Mouse (Mus musculus): ENCODE data around the gene Cnr2. TPM values are rescaled to one million over a fixed set of nuclear protein-coding genes. Genes with fewer than 3 reads are reported as not detected.
A peak's percentile ranks its signal among the peaks of the same experiment; 100 is the strongest.

Cnr2 gene
- polyA plus RNA-seq, 1 experiment = 44.8 TPM

- Histone ChIP-seq H3K4me3 (ENCODE audit: extremely low read depth, insufficient read depth, insufficient read length) (no peak overlapping the region), H3K36me3 (ENCODE audit: control insufficient read depth, insufficient read depth, low read length) (peaks cover 16% of the 10 kb centered on the region)
These were observed 54.7 kb downstream of the Cnr2 start for GRCm38 (mm10) chr4:135949911-135950310.

DNA sequence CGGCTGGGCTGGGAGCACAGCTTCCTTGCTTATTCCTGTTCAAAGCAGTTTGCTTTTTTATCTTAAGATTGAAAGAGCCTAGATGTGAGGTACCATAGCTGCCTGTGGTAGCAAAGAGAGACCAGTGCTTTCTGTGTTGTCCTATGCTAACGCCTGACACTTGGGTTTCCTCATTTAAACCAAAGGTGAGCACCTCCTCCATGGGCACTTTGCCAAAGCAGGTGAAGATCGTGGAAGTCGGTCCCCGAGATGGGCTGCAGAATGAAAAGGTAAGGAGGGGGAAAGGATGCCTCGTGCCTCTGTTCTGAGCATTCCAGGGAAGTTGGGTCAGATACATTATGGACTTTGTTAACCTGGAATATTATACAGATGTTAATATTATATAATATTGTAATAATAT is 55.2 kb downstream of the Cnr2 start:
- TF ChIP-seq CTCF (IDR thresholded peaks at IDR 0.05; ENCODE audit: extremely low read depth, insufficient read depth, insufficient read length, insufficient replicate concordance) (no peak), POLR2A (IDR thresholded peaks at IDR 0.05; ENCODE audit: low read depth, low read length) (no peak)
- DNase-seq (ENCODE audit: low read depth in 1 of 2, low spot score in 2 of 2) = no peak
- H3K27ac ChIP-seq (ENCODE audit: insufficient read depth, low read length) = no peak overlapping the region
- H3K4me3 ChIP-seq (ENCODE audit: extremely low read depth, insufficient read depth, insufficient read length) = no peak overlapping the region
- 91% methylated on average over 6 of the region's 6 CpGs for WGBS
- H3K36me3 ChIP-seq (ENCODE audit: control insufficient read depth, insufficient read depth, low read length) = peaks cover 17% of the 10 kb centered on the region
- H3K4me1 ChIP-seq (ENCODE audit: control insufficient read depth, insufficient read depth, insufficient read length) = no peaks in the 10 kb centered on the region; the same call in 1 of the 2 replicates
- no peaks in the 10 kb centered on the region for H3K27me3 ChIP-seq (ENCODE audit: control insufficient read depth, insufficient read depth, low read length)

More at GRCm38 (mm10) chr4:135949911-135950310, 54.7 kb downstream of the Cnr2 start:
- Histone ChIP-seq H3K27ac (ENCODE audit: insufficient read depth, low read length) (no peak overlapping the region), H3K27me3 (ENCODE audit: control insufficient read depth, insufficient read depth, low read length) (no peaks in the 10 kb centered on the region), H3K4me1 (ENCODE audit: control insufficient read depth, insufficient read depth, insufficient read length) (no peaks in the 10 kb centered on the region; the same call in 1 of the 2 replicates)
- no peak for DNase-seq (ENCODE audit: low read depth in 1 of 2, low spot score in 2 of 2)
- TF ChIP-seq CTCF (IDR thresholded peaks at IDR 0.05; ENCODE audit: extremely low read depth, insufficient read depth, insufficient read length, insufficient replicate concordance) (no peak), POLR2A (IDR thresholded peaks at IDR 0.05; ENCODE audit: low read depth, low read length) (no peak)
- 76% methylated on average over 6 of the region's 6 CpGs for WGBS

- H3K27me3 ChIP-seq (ENCODE audit: control insufficient read depth, insufficient read depth, low read length) = no peaks in the 10 kb centered on the region
These were observed 56.3 kb downstream of the Cnr2 start for GRCm38 (mm10) chr4:135951505-135951904.

DNA sequence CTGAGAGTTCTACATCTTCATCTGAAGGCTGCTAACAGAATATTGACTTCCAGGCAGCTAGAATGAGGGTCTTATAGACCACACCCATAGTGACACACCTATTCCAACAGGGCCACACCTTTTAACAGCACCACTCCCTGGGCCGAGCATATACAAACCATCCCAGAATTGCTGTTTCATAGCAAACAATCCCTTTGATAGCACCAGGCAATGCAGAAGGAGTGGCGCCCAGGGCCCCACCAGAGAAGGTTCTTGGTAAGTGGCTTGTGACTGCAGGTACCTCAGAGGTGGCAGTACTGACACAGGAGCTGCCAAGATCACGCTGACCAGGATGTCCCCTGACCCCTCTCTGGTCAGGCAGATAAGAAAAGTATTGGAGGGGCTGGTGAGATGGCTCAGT is 58.0 kb downstream of the Cnr2 start:
- 91% methylated on average over 3 of the region's 3 CpGs for WGBS
- no peak for TF ChIP-seq POLR2A (IDR thresholded peaks at IDR 0.05; ENCODE audit: low read depth, low read length)
- no peak for TF ChIP-seq CTCF (IDR thresholded peaks at IDR 0.05; ENCODE audit: extremely low read depth, insufficient read depth, insufficient read length, insufficient replicate concordance)

More at GRCm38 (mm10) chr4:135951505-135951904, 56.3 kb downstream of the Cnr2 start:
- no peak overlapping the region for H3K4me3 ChIP-seq (ENCODE audit: extremely low read depth, insufficient read depth, insufficient read length)
- H3K4me1 ChIP-seq (ENCODE audit: control insufficient read depth, insufficient read depth, insufficient read length) = no peaks in the 10 kb centered on the region; the same call in 1 of the 2 replicates
- DNase-seq (ENCODE audit: low read depth in 1 of 2, low spot score in 2 of 2) = no peak
- peaks cover 25% of the 10 kb centered on the region for H3K36me3 ChIP-seq (ENCODE audit: control insufficient read depth, insufficient read depth, low read length)
- no peak overlapping the region for H3K27ac ChIP-seq (ENCODE audit: insufficient read depth, low read length)
- TF ChIP-seq POLR2A (IDR thresholded peaks at IDR 0.05; ENCODE audit: low read depth, low read length) = no peak
- no peak for TF ChIP-seq CTCF (IDR thresholded peaks at IDR 0.05; ENCODE audit: extremely low read depth, insufficient read depth, insufficient read length, insufficient replicate concordance)
- WGBS = 96% methylated on average over 3 of the region's 3 CpGs

GRCm38 (mm10) chr4:135954241-135954640 is 59.0 kb downstream of the Cnr2 start:
- peaks cover 41% of the 10 kb centered on the region for H3K36me3 ChIP-seq (ENCODE audit: control insufficient read depth, insufficient read depth, low read length)
- H3K27ac ChIP-seq (ENCODE audit: insufficient read depth, low read length) = no peak overlapping the region
- TF ChIP-seq CTCF (IDR thresholded peaks at IDR 0.05; ENCODE audit: extremely low read depth, insufficient read depth, insufficient read length, insufficient replicate concordance) (peak; percentile 64; the same call in 1 of the 2 replicates), POLR2A (IDR thresholded peaks at IDR 0.05; ENCODE audit: low read depth, low read length) (no peak)
- 28% methylated on average over 2 of the region's 2 CpGs for whole genome bisulfite sequencing
- no peaks in the 10 kb centered on the region for H3K4me1 ChIP-seq (ENCODE audit: control insufficient read depth, insufficient read depth, insufficient read length)
- H3K4me3 ChIP-seq (ENCODE audit: extremely low read depth, insufficient read depth, insufficient read length) = no peak overlapping the region
- peak; percentile 58 to 71 for DNase-seq (ENCODE audit: low read depth in 1 of 2, low spot score in 2 of 2)
- H3K27me3 ChIP-seq (ENCODE audit: control insufficient read depth, insufficient read depth, low read length) = no peaks in the 10 kb centered on the region

More for the DNA sequence above, 58.0 kb downstream of the Cnr2 start:
- Histone ChIP-seq H3K27ac (ENCODE audit: insufficient read depth, low read length) (no peak overlapping the region), H3K4me1 (ENCODE audit: control insufficient read depth, insufficient read depth, insufficient read length) (no peaks in the 10 kb centered on the region; the same call in 1 of the 2 replicates), H3K36me3 (ENCODE audit: control insufficient read depth, insufficient read depth, low read length) (peaks cover 32% of the 10 kb centered on the region), H3K27me3 (ENCODE audit: control insufficient read depth, insufficient read depth, low read length) (no peaks in the 10 kb centered on the region), H3K4me3 (ENCODE audit: extremely low read depth, insufficient read depth, insufficient read length) (no peak overlapping the region)
- no peak for DNase-seq (ENCODE audit: low read depth in 1 of 2, low spot score in 2 of 2)

GRCm38 (mm10) chr4:135955886-135956285 is 60.7 kb downstream of the Cnr2 start:
- Histone ChIP-seq H3K36me3 (ENCODE audit: control insufficient read depth, insufficient read depth, low read length) (peaks cover 43% of the 10 kb centered on the region), H3K4me1 (ENCODE audit: control insufficient read depth, insufficient read depth, insufficient read length) (no peaks in the 10 kb centered on the region), H3K27me3 (ENCODE audit: control insufficient read depth, insufficient read depth, low read length) (no peaks in the 10 kb centered on the region), H3K4me3 (ENCODE audit: extremely low read depth, insufficient read depth, insufficient read length) (no peak overlapping the region), H3K27ac (ENCODE audit: insufficient read depth, low read length) (no peak overlapping the region)
- DNase-seq (ENCODE audit: low read depth in 1 of 2, low spot score in 2 of 2) = no peak
- TF ChIP-seq POLR2A (IDR thresholded peaks at IDR 0.05; ENCODE audit: low read depth, low read length) = no peak
- no peak for TF ChIP-seq CTCF (IDR thresholded peaks at IDR 0.05; ENCODE audit: extremely low read depth, insufficient read depth, insufficient read length, insufficient replicate concordance)
- WGBS = 91% methylated on average over 9 of the region's 9 CpGs

DNA sequence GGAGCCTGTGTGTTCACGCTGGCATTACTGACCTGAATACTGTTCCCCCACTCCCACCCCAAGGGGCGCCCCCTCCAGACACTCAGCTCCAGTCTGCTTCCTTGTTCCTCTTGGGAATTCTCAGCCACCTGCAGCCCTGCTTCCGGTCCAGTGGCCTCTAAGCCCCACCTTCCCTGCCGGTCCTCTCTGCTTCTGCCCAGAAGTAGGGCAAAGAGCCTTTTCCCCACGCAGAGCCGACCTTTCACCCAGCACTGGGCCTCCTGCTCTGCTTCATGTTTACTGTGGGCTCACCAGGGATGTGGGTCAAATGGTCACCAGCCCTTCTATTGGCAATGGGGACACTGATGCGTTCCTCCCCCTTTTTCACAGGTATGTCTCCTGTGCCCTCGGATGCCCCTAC is 63.2 kb downstream of the Cnr2 start:
- Histone ChIP-seq H3K27ac (ENCODE audit: insufficient read depth, low read length) (no peak overlapping the region), H3K27me3 (ENCODE audit: control insufficient read depth, insufficient read depth, low read length) (no peaks in the 10 kb centered on the region), H3K4me1 (ENCODE audit: control insufficient read depth, insufficient read depth, insufficient read length) (no peaks in the 10 kb centered on the region), H3K4me3 (ENCODE audit: extremely low read depth, insufficient read depth, insufficient read length) (no peak overlapping the region), H3K36me3 (ENCODE audit: control insufficient read depth, insufficient read depth, low read length) (peaks cover 32% of the 10 kb centered on the region)
- TF ChIP-seq POLR2A (IDR thresholded peaks at IDR 0.05; ENCODE audit: low read depth, low read length) = no peak
- no peak for TF ChIP-seq CTCF (IDR thresholded peaks at IDR 0.05; ENCODE audit: extremely low read depth, insufficient read depth, insufficient read length, insufficient replicate concordance)
- no peak for DNase-seq (ENCODE audit: low read depth in 1 of 2, low spot score in 2 of 2)
- 88% methylated on average over 8 of the region's 8 CpGs for WGBS
